Mouse (Mus musculus) left cerebral cortex, postnatal 4 days (tissue): ENCODE data around the gene Plekho1. TPM values are rescaled to one million over a fixed set of nuclear protein-coding genes. Genes with fewer than 3 reads are reported as not detected.
A peak's percentile ranks its signal among the peaks of the same experiment; 100 is the strongest.
"Not testable (repeated sequence)": the region's sequence is repeated elsewhere in the genome, so short reads cannot be mapped to it uniquely, and the experiment has no call there.

Experiments used
- DNase-seq: peaks from one replicate; pipeline ENCODE4 v3.0.0-alpha.2; 2022
- intact Hi-C: fragments of 180-260 bp; cut with DNase I; formaldehyde crosslinking; loops from one replicate; pipeline ENCODE4 v1.15.1; 2025
- total RNA-seq, 2 experiments: library from RNA; stranded (reverse); gene quantifications; 2 replicates each; pipeline ENCODE4 v1.2.3; 2021

Plekho1 gene
- total RNA-seq, 2 experiments from 2014 or later, result 83.3 to 89.3 TPM

GRCm38 (mm10) chr3:95954648-95955173, 41.1 kb downstream of the Plekho1 start:
- DNase-seq, intact Hi-C loops: not testable (repeated sequence)

- DNase-seq, result peak; percentile 13
- intact Hi-C loops, result no loop called here
Measured at GRCm38 (mm10) chr3:95953522-95953921, 42.3 kb downstream of the Plekho1 start.

- intact Hi-C loops, result no loop called here
- DNase-seq, result peak; percentile 23
Measured at GRCm38 (mm10) chr3:95953023-95953422, 42.8 kb downstream of the Plekho1 start.

- intact Hi-C loops, DNase-seq: not testable (repeated sequence)
Measured at GRCm38 (mm10) chr3:95951566-95951965, 44.2 kb downstream of the Plekho1 start.

GRCm38 (mm10) chr3:95950763-95951551, 44.8 kb downstream of the Plekho1 start:
- peak; percentile 92 for DNase-seq
- intact Hi-C loops, result no loop called here

- intact Hi-C loops, result no loop called here
- no peak for DNase-seq
Measured at GRCm38 (mm10) chr3:95948325-95948724, 47.5 kb downstream of the Plekho1 start.

- DNase-seq, result peak; percentile 41
Measured at GRCm38 (mm10) chr3:95945731-95946240, 50.0 kb downstream of the Plekho1 start.

GRCm38 (mm10) chr3:95944742-95945141, 51.1 kb downstream of the Plekho1 start:
- DNase-seq, result no peak
- intact Hi-C loops, result no loop called here

More at GRCm38 (mm10) chr3:95945731-95946240, 50.0 kb downstream of the Plekho1 start:
- intact Hi-C loops, result no loop called here

- intact Hi-C loops, result no loop called here
- no peak for DNase-seq
Measured at GRCm38 (mm10) chr3:95943226-95943625, 52.6 kb downstream of the Plekho1 start.

GRCm38 (mm10) chr3:95942749-95943148, 53.1 kb downstream of the Plekho1 start:
- intact Hi-C loops, result no loop called here
- DNase-seq, result no peak

- DNase-seq, result peak; percentile 14
Measured at GRCm38 (mm10) chr3:95938835-95939234, 57.0 kb downstream of the Plekho1 start.

More at GRCm38 (mm10) chr3:95938835-95939234, 57.0 kb downstream of the Plekho1 start:
- intact Hi-C loops, result no loop called here

Other genes starting within 250 kb of the Plekho1 start
- 10 to 100 TPM; 40.0 to 43.4 TPM for gene Tars2, start 235.8 kb downstream of the Plekho1 start, total RNA-seq
- gene Rprd2, start 177.1 kb downstream of the Plekho1 start, total RNA-seq, result 10 to 100 TPM; 58.0 to 59.3 TPM
- gene Prpf3, start 140.1 kb downstream of the Plekho1 start, total RNA-seq, result 10 to 100 TPM; 34.9 to 41.5 TPM
- gene Mrps21, start 124.5 kb downstream of the Plekho1 start, total RNA-seq, result 100 to 1,000 TPM; 126 TPM
- 1 to 10 TPM; 5.6 to 6.9 TPM for gene Ciart, start 113.8 kb downstream of the Plekho1 start, total RNA-seq
- gene BC028528, start 104.0 kb downstream of the Plekho1 start, total RNA-seq, result 10 to 100 TPM in 1 of 2 experiments, 1 to 10 TPM in 1; 6.8 to 10.8 TPM
- gene Aph1a, start 102.0 kb downstream of the Plekho1 start, total RNA-seq, result 100 to 1,000 TPM in 1 of 2 experiments, 10 to 100 TPM in 1; 91.1 to 101 TPM
- 1 to 10 TPM; 2.4 to 2.5 TPM for gene Car14, start 91.3 kb downstream of the Plekho1 start, total RNA-seq
- gene Anp32e, start 66.8 kb downstream of the Plekho1 start, total RNA-seq, result 10 to 100 TPM; 90.4 to 98.0 TPM
- gene Vps45, start 62.5 kb upstream of the Plekho1 start, total RNA-seq, result 10 to 100 TPM; 53.6 to 54.1 TPM
- gene Otud7b, start 108.5 kb upstream of the Plekho1 start, total RNA-seq, result 10 to 100 TPM; 17.6 to 17.9 TPM
- gene Mtmr11, start 166.0 kb upstream of the Plekho1 start, total RNA-seq, result 1 to 10 TPM; 6.4 to 7.0 TPM
- gene Sf3b4, start 176.3 kb upstream of the Plekho1 start, total RNA-seq, result 10 to 100 TPM; 62.0 to 63.6 TPM
- 100 to 1,000 TPM; 241 to 264 TPM for gene Sv2a, start 185.2 kb upstream of the Plekho1 start, total RNA-seq
- 10 to 100 TPM; 18.7 to 24.7 TPM for gene Bola1, start 223.7 kb upstream of the Plekho1 start, total RNA-seq
- 10 to 100 TPM; 21.6 to 26.0 TPM for gene Hist2h2ab, start 223.9 kb upstream of the Plekho1 start, total RNA-seq
- 10 to 100 TPM; 70.9 to 71.7 TPM for gene Hist2h2ac, start 224.9 kb upstream of the Plekho1 start, total RNA-seq
- 1 to 10 TPM; 4.6 to 5.2 TPM for gene Hist2h2be, start 225.1 kb upstream of the Plekho1 start, total RNA-seq
- 10 to 100 TPM; 26.7 to 36.2 TPM for gene Hist2h3c2, start 243.1 kb upstream of the Plekho1 start, total RNA-seq
- gene Hist2h2aa2, start 244.3 kb upstream of the Plekho1 start, total RNA-seq, result 100 to 1,000 TPM; 517 to 538 TPM
- gene Hist2h2aa1, start 249.5 kb upstream of the Plekho1 start, total RNA-seq, result 10 to 100 TPM in 1 of 2 experiments, 1 to 10 TPM in 1; 9.5 to 10.0 TPM